Mouse (Mus musculus) brain, embryonic 14.5 days (tissue): Measurements from ENCODE around the gene Nab1. TPM values are rescaled to one million over a fixed set of nuclear protein-coding genes. Genes with fewer than 3 reads are reported as not detected.
A peak's percentile ranks its signal among the peaks of the same experiment; 100 is the strongest.

Experiments
- DNase-seq: peaks from one replicate; pipeline ENCODE4 v3.0.0-alpha.2; 2011; ENCODE audit warnings: low read depth
- CTCF ChIP-seq: fragments of 200-500 bp; IDR thresholded peaks from 2 replicates; pipeline ENCODE4 v1.5.1; 2012; ENCODE audit warnings: inconsistent platforms, mild to moderate bottlenecking, moderate library complexity, borderline replicate concordance; ENCODE audit not compliant: insufficient read depth, insufficient read length; ENCODE audit errors: extremely low read depth
- POLR2A ChIP-seq: fragments of 200-500 bp; IDR thresholded peaks from 2 replicates; pipeline ENCODE4 v1.6.1; 2012; ENCODE audit warnings: mild to moderate bottlenecking, inconsistent platforms, borderline replicate concordance; ENCODE audit not compliant: poor library complexity, insufficient read depth, insufficient read length, severe bottlenecking; ENCODE audit errors: extremely low read depth
- polyA plus RNA-seq: library from polyadenylated mRNA; depleted of rRNA; stranded (reverse); fragments of >200 nt; gene quantifications from 2 replicates; pipeline ENCODE4 v1.2.3, GENCODE M21; 2012

Nab1 gene
- polyA plus RNA-seq, 1 experiment = 11.5 TPM

DNA sequence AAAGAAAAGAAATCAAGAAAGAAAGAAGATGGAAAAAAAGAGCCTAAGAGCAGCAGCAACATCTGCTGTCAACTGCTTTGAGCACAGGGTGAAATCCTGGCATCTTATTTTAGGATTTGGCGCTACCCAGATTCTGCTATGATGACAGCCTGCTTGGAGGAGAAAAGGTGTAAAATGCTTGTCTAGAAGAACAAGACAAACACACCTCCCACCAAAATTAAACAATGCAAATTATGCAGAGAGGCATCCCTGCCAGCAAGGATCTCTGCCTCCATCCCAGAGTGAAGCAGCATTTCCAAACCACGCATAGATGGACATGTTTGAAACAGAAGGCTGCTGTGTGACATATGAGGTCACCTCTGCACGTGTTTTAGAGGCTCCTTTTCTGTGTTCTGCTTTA is 35.2 kb downstream of the Nab1 start:
- DNase-seq = peak; percentile 53
- TF ChIP-seq CTCF (no peak), POLR2A (no peak)

DNA sequence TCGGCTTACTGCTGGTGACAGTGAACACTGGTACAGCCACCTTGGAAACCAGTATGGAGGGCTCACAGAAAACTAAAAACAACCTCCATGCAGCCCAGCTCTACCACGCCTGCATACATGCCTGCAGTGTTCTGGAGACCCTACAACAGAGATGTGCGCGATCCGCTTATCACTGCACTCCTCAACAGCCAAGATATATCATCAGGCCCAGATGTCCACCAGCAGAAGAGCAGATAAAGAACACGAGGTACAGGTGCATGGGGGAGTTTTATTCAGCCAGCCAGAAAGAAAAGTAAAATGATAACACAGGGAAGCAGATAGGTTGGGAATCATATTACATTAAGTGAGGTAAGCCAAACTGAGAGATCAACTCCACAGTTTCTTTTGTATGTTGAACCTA is 37.2 kb downstream of the Nab1 start:
- TF ChIP-seq CTCF (no peak), POLR2A (no peak)

DNA sequence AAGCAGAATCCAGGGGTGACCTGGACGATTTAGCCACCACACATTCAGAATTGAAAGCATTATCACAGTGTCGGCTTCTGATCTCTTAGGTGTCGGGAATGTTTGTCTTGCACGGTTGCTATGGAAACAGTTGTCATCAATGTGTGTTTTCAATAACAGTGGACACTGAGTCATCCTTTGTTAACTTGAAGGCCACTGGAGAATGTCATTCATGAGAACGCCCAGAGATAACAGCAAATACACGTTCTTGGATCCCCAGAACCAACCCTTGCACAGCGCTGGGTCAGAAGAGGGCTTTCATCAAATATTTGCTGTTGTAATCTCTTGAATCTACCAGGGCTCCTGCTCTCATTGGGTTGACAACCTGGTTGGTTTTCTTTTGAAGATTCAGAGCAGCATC is 43.9 kb downstream of the Nab1 start:
- peak; percentile 33 for DNase-seq
- TF ChIP-seq CTCF = no peak
- no peak for TF ChIP-seq POLR2A

More for the DNA sequence above, 37.2 kb downstream of the Nab1 start:
- no peak for DNase-seq

DNA sequence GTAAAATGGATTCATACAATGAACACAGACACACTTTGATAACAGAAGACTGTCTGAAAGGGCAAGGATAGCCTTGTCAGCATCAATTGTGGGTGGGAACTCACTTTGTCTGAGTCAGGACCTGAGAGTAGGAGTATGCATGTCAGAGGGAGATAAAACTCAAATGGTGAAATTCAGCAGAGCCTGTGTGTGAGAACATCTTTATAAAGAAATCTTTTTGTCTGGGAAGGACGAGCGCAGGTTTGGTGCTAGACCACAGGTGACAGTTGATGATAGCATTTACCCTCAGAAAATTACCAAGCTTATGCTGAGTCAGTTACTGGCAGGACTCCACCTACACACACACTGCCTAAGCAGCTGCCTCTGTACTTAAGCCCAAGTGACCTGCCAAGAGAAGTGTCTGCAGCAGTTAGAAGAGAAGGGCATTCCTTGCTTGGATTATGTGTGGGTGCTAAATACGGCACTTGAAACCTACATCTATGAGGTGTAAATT is 45.9 kb downstream of the Nab1 start:
- TF ChIP-seq POLR2A (no peak), CTCF (no peak)
- peak; percentile 31 for DNase-seq

DNA sequence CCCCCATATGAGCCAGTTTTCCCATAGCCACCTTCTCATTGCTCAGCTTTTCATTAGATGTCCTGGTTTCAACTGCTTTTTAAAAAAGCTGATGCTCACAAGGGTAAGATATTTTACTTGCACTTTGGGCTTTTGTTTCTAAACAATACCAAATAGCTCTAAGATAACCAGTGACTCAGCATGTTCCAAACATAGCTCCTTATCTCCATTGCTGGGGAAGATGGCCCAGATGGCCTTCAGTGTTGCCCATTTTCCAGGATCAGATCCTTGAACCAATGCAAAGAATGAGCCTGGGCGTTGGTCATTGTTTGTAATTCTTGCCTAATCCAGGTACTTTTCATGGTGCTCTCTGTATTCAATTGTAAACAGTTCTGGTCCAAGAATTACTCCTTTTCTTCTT is 49.1 kb downstream of the Nab1 start:
- TF ChIP-seq POLR2A = no peak
- no peak for TF ChIP-seq CTCF
- no peak for DNase-seq

DNA sequence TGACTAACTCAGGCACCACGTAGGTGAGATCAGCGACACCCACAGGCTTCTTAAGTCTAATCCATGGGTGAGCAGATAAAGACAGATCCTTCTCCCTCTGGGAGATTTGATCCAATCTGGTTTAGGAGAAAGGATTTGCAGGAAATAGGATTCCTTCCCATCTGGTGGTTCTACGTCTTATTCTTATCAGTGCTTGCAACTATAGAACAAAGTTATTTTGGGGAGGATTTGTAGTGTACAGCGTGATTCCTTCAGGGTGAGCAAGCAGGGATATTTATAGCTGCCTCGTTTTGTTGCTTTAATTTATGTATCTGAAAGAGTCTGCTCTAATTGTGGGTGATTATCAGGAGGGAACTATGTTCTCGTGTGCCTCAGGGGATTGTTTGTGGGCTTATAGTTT is 64.6 kb downstream of the Nab1 start:
- TF ChIP-seq POLR2A = no peak
- no peak for TF ChIP-seq CTCF
- no peak for DNase-seq

DNA sequence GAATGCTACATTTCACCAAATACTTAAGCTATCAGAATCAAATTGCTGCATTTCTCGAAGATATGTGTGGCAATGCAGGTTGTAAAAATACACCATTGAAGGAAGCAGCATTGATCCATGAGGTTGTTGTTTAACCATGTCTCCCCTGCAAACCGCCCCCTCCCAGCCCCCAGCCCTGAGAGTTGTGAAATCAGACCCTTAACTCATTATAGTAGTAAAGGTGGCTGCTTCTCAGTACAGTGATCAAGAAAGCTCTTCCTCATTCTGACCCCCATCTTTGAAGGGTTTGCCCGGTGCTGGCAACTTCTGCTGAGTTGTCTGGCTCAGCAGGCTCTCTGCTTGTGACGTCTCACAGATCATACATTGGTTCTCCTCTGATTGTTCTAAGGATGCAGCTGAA is 66.4 kb downstream of the Nab1 start:
- no peak for TF ChIP-seq CTCF
- no peak for TF ChIP-seq POLR2A
- no peak for DNase-seq

DNA sequence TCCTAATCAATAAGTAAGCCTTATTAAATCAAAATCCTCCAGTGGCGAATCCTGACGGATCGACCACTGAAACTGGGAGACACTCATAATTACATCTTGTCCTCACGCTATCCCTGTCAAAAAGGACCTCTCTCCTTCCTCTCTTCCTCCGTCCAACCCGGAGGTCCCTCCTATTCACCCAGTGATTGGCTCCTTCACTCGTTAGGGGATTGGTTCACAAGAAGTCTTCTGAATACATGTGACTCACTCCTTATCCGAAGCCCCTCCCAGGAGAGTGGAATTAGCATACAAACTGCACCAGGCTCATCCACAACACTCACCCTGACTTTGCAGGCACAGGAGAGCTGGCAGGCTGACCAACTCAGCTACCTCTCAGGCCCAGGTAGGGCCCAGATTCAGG is 68.7 kb downstream of the Nab1 start:
- TF ChIP-seq POLR2A = no peak
- TF ChIP-seq CTCF = no peak
- no peak for DNase-seq

DNA sequence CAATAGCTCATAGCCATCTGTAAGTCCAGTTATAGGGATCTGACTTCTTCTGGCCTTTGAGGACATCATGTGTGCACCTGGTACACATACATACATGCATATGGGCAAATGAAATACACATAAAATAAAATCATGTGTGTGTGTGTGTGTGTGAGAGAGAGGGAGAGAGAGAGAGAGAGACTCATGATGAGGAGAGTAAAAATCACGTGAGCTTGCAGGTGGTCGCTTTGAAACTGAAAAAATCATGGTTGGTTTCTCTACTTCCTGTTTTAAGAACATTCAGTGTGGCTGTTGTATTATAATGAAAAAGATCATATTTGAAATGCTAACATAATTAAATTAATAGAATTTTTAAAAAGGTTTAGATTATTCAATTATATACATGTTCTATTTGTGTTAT is 69.9 kb downstream of the Nab1 start:
- DNase-seq = no peak
- TF ChIP-seq CTCF = no peak
- TF ChIP-seq POLR2A = no peak

DNA sequence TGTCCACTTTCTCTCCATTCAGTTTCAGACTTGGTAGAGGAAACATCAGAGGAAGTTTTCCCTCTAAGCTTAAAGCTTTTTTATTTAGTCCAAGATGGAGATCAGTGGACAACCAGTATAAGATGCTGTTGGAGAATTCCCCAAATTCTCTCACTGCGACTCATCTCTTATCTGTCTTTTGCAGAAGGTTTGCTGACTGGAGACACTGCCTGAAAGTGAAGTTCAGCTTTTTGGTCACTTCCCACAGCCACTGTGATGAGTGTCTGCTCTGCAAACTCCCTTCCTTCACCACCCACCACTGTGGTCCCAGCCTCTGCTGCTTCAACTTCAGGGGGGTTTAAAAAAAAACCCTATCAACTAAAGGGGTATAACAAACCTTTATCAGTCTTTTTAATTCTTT is 70.4 kb downstream of the Nab1 start:
- no peak for DNase-seq
- TF ChIP-seq CTCF (no peak), POLR2A (no peak)

DNA sequence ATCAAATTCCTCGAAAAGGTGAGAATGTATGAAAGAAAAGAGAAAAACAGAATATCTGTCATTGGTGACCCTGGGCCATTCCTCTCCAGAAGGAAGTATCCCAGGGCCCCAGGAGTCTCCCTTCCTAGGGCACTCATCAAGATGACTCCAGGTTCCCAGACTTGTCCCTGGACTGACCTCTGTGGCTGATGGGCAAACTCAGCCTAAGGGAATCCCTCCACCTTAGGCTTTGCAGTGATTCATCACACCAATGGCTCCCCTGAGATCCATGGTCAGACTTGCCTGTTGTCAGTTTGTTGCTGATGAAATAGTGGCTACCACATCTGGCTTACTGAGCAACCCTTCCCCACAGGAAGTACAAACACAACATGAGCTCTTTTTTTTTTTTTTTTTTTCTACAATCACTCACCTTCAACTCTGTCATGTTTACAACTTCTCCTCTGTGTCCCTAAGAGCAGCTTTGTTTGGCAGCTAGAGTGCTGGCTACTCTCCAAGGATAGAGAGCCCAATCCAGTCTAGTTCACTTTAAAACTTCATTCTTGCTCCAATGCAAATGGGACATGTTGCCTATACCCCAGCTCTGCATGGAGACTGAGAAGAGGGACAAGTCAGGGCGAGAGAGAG is 72.5 kb downstream of the Nab1 start:
- no peak for DNase-seq
- TF ChIP-seq CTCF (no peak), POLR2A (no peak)

DNA sequence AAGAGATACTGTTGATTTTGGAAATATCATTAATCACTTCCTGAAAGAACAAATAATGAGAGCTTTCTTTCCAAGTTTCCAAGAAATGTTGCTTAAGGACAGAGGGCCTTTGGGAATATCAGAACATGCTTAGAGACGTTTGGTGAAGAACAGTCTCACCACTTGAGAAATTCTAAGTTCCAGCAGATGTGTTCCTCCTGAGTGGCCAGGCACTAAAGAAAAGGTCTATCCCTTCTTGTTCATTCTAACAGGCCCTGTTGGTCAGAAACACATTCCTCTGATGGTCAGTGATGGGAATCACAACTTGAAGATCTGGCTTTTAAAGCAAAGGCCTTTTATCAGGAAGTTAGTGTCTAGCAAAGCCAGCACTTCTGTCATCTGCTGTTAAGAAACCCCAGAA is 76.6 kb downstream of the Nab1 start:
- TF ChIP-seq POLR2A = no peak
- TF ChIP-seq CTCF = no peak
- DNase-seq = no peak
